Mouse (Mus musculus) CD4-positive, CD25-positive, alpha-beta regulatory T cell, adult 4 months (primary cell): ENCODE results near the gene Tmem167b. TPM values are rescaled to one million over a fixed set of nuclear protein-coding genes. Genes with fewer than 3 reads are reported as not detected.
"Not testable (repeated sequence)": the region's sequence is repeated elsewhere in the genome, so short reads cannot be mapped to it uniquely, and the experiment has no call there.

ENCODE experiments used
- ATAC-seq: one replicate; pipeline ENCODE4 v1.8.0; 2017
- polyA plus RNA-seq, 2 experiments: library from polyadenylated mRNA; unstranded; fragments of 100-300 nt; shearing (Covaris generic); gene quantifications; one replicate each; pipeline ENCODE4 v1.2.1; 2017

The Tmem167b gene
- polyA plus RNA-seq: 10 to 100 TPM; 29.0 to 38.9 TPM

- peak; percentile 90 for ATAC-seq
These were observed at the start of gene Tmem167b for GRCm38 (mm10) chr3:108562133-108562730. Gene Tmem167b (minus strand): TSS chr3:108562466.

DNA sequence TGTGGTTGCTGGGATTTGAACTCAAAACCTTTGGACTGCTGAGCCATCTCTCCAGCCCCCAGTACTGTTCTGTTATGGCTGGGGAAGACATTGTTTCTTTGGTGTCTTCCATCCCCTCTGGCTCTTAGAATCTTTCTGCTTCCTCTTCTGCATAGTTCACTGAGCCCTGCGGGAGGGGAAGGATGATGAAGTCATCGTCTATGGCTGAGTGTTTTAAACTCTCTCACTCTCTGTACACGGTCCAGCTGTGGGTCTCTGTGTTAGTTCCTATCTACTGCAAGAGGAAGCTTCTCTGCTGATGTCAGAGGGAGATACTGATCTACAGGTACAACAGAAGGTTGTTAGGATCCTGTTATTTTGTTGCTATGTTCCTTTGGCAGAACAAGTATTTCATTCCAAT lies 46.6 kb upstream of the Tmem167b start:
- no peak for ATAC-seq

GRCm38 (mm10) chr3:108591530-108592522 lies 29.6 kb upstream of the Tmem167b start:
- no peak for ATAC-seq

DNA sequence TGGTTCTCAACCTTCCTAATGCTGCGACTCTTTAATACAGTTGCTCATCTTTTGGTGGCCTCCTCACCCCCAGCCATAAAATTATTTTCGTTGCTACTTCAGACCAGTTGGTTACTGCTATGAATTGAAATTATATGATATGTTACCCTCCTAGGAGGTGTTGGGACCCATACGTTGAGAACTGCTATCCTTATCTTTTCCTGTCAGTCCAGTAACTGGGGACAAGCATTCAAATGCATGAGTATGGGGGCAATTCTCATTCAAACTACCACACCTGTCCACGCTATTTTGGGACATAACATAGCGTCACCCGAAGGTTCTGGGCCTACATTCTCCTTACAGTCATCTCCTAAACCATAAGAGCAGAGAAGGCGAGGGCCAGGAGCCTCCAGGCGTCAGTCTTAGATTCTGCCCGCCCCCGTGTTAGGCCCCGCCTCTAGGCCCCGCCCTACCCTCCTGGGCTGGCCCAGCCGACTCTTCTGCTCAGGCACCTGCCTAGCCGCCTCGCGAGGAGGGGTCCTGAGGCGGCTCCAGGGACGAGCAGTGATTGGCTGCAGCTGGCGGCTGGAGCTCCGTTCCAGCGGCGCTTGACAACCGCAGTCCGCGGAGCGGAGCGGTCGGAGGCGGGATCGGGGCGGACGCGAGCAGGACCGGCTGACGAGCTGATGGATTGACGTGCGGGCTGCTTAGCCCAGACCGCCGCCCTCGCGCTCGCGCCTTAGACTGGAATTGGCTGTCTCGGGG lies 28.7 kb upstream of the Tmem167b start, which contains the start of gene Wdr47:
TSS of gene Wdr47 (plus strand) at position 494 of the 744 bp plus-strand sequence.
- peak; percentile 98 for ATAC-seq

DNA sequence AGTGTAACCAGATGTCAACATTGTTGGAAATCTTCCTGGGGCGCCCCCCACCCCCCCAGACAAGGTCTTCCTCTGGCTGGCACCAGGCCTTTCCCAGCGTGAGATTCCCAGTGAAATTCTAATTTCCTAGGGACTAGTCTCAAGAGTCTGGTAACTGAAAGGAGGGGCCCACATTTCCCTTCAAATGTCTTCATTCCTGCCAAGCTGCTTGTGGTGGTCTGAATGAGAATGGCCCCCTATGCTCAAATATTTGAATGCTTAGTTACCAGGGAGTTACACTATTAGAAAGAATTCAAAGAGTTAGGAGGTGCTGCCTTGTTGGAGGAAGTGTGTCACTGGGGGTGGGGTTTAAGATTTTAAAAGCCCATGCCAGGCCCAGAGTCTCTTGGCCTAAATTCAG lies 26.2 kb upstream of the Tmem167b start:
- ATAC-seq: no peak

DNA sequence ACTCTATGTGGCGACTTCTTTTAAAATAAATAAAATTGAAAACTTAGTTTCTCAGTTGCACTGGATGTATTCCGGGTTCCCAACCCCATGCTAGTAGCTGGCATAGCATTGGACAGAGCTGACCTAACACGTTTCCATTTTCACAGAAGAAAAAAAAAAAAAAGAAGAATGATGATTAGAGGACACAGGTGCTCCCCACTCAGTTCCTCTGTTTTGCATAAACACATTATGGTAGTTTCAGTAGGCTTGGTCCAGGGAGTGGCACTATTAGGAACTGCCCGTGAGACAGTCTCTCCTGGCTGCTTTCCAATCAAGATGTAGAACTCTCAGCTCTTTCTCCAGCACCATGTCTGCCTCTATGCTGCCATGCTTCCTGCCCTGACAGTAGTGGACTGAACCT lies 22.3 kb upstream of the Tmem167b start:
- ATAC-seq: no peak

GRCm38 (mm10) chr3:108574018-108574417 lies 11.8 kb upstream of the Tmem167b start:
- ATAC-seq: no peak

GRCm38 (mm10) chr3:108572309-108573010 lies 10.2 kb upstream of the Tmem167b start:
- no peak for ATAC-seq

- ATAC-seq: peak; percentile 98
These were observed 9.4 kb upstream of the Tmem167b start, which contains the start of gene Taf13 for GRCm38 (mm10) chr3:108571443-108572294. Gene Taf13 (plus strand): TSS chr3:108571698.

DNA sequence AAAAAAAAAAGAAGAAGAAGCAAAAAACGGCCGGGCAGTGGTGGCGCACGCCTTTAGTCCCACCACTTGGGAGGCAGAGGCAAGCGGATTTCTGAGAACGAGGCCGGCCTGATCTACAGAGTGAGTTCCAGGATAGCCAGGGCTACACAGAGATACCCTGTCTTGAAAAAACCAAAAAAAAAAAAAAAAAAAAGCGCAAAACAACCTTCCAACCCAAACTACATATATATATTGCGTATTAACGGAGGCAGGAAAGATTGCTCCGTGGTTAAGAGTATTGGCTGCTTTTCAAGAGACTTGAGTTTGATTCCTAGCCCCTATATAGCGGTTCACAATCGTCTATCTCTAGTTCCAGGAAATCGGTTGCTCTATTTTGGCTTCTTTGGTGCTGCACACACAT lies 8.5 kb upstream of the Tmem167b start:
- peak; percentile 1 for ATAC-seq

DNA sequence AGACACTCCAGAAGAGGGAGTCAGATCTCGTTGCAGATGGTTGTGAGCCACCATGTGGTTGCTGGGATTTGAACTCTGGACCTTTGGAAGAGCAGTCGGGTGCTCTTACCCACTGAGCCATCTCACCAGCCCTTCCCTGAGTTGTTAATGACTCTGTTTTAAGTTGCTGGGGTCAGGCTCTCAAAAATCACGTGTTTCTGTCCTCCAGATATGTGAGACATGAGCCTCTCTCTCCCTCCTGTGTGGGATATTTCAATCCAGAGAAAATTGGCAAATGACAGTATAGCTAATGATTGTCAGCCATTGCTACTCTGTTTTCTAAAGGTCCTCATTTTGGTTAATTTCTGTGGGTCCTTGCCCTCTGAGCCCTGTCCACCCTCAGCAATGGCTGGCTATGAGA lies 7.4 kb upstream of the Tmem167b start:
- ATAC-seq: not testable (repeated sequence)

DNA sequence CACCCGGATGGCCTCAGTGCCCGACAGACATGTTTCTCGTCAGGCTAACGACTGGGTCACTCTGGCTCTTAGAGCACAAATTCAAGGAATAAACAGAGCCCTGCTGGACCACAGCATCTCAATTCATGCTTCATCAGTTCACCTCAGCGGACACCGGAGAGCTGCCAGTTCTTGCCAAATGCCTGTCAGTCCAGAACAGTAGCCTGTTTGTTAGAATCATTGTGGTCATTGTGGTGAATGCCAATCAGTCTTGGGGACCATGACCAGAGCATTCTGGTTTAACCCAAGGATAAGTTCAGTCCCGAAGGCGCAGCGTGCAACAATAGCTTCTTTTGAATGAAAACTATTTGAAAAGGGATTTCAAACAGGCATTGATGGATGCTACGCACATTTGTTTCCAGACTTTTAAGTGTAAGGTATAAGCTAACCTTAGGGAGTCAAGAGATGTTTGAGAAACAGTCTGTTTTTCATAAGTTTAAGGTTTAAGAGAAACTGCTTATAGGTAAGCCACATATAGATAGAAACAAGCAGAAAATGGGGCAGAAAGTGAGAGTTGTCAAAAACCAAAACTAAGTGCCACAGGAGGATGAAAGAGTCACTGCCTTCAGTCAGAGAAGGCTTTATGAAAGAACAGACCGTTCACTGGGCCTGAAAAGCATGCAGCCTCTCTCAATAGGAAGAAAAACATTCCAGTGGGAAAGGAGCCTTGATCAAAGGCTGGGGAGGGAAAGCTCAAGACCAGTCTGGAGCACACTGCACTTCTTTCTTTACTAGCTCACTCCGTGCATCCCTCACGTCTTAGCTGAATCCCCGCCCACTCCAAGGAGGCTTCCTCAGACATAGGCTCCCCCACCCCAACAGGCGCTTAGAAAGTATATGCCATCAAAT lies 6.0 kb upstream of the Tmem167b start:
- ATAC-seq: no peak

DNA sequence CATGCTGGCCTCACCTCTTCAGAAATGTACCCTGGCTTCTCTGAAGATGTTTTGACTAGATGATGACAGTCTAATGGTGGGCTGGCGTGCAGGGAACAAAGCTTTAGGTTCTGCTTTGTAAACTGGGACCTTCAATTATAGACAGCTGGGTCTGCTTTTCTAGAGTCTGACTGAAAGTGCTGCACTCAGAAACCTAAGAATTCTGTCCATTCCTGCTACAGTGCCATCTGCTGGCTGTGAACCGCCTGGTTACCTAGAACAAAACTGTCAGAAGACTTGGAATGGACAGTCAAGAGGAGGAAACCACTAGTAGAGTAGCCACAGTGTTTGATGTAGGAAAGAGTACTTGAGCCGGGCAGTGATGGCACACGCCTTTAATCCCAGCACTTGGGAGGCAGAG lies 1.0 kb upstream of the Tmem167b start:
- ATAC-seq: peak; percentile 50

GRCm38 (mm10) chr3:108562777-108563271 lies 558 bp upstream of the Tmem167b start:
- ATAC-seq: peak; percentile 25

GRCm38 (mm10) chr3:108557888-108558287 lies 4.4 kb downstream of the Tmem167b start:
- ATAC-seq: no peak

- peak; percentile 99 for ATAC-seq
These were observed 7.5 kb downstream of the Tmem167b start for GRCm38 (mm10) chr3:108554587-108555312.

- peak; percentile 39 for ATAC-seq
These were observed 8.1 kb downstream of the Tmem167b start for GRCm38 (mm10) chr3:108554111-108554561.

DNA sequence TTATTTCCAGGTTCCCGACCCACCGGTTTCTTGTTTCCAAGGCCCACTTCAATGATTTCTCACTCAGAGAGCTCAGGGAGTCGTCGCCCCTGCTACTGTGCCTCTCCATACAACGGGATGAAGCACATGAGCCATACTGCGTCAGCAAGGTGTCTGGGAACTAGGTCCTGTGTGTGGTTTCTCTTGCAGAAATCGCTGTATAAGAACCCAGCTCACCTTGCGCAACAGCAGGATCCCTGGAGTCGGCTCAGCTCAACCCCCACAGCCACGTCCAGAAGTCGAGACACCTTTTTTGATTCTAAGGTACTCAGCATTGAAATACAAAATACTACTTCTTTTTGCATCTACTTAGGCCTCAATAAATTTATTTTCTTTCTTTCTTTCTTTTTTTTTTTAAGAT lies 20.0 kb downstream of the Tmem167b start:
- ATAC-seq: no peak

DNA sequence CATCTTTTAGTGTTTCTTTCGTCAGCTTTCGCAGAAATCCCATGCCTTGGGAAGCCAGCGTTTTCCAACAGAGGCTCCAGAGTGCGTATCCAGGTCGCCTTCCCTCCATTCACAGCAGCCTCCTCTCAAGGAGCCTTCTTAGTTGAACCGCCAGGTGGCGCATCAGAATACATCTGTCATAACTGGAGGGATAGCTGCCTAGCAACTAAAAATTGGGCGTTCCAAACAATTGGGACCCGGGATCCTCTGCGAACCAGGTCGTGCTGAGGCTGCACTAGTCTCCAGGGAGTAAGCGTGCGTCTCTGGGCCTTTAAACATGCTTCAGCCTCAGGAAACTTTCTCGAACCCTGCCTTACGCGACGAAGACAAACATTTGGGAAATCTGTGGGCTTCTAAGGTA lies 25.0 kb downstream of the Tmem167b start:
- peak; percentile 53 for ATAC-seq
